Mouse (Mus musculus): ENCODE measurements at regions not wholly inside any gene's neighbourhood (a gene's known extent, or its start where the extent isn't known, plus 50 kb on each side); places are given as distances from the start of the nearest gene placed in this dataset.

DNA sequence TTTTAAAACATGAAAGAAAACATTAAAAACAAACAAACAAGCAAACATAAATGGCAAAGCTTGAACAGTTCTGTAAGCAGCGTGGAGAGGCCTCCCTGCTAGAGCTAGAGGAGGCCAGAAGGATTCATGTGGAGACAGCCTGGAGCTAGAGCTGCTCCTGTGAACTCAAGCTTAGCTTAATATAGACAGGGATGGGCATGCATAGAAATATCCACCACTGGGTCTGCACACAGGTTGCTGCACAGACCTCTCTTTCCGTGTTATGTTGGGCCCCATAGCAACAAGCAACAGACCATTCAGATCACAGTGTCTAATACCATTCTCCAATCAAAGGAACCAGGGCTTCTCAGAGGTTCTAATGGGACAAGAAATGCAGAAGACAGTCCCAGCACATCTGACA lies 122.9 kb upstream of the Magi3 start:
- DNase-seq = no peak

DNA sequence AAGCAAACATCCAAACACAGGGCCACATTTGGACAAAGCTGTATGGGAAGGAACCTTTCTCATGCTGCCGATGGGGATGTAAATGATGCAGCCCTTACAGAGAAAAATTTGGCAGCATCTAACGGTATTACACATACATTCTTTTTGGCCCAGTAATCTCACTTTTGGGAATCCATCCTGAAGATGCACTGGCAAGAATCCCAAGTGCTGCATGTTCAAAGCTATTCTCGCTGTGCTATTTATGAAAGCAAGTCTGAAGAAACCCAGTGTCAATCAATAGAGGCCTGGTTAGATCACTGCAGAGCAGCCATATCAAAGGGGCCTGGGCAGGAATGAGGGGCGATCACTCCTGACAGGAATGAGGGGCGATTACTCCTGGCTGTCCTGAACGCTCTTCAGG lies 122.0 kb upstream of the Magi3 start:
- DNase-seq = no peak

DNA sequence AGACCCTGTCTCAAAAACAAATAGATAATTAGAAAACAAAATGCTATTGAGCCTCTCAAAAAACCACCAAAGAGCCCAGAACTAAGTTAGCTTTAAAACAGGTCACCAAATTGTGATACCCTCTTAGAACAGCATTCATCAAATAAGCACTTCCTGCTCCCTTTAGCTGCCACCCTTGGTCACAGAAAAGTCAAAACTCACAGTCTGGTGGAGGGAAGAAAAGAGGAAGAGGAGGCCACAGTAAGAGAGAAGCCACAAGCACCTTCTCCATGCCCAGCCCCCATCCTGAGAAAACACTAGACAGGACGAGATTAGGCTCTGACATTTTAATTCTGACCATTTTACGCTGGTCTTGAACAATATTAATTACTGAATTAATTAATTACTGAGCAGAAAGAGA lies 120.2 kb upstream of the Magi3 start:
- no peak for DNase-seq

DNA sequence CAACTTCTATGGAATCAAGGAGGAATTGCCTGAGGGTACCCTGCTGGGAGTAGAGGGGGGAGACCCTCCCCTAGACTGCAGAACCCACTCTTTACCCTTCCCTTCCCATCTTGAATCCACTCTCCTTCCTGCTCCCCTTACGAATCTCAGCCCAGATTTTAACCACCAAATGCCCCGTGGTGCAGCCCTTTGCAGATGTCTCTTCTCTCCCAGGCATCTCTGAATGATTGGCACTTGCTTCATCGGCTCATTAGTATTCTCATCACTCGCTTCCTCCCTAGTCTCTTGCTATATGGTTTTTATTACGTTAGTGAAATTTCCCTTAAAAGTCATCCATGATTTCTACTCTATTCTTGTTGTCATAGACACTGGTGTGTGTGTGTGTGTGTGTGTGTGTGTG lies 116.7 kb upstream of the Magi3 start:
- no peak for DNase-seq

DNA sequence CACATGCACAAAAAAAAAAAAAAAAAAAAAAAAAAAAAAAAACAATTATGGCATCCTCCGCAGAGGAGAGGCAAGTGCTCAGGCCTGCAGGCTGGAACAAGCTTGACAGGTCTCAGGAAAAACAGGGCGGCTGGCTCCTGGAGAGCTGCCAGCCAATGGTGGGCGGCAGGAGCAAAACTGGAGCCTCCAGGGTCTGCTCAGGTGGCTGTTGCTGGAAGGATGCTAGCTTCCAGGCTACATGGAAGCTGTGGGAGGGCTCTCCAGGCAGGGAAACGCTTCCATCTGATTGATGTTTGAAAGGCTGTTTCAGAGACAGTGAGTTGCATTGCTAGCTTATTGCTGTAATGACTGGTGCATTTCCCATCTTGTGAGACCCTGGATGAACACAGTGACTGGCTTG lies 116.1 kb upstream of the Magi3 start:
- DNase-seq = no peak

DNA sequence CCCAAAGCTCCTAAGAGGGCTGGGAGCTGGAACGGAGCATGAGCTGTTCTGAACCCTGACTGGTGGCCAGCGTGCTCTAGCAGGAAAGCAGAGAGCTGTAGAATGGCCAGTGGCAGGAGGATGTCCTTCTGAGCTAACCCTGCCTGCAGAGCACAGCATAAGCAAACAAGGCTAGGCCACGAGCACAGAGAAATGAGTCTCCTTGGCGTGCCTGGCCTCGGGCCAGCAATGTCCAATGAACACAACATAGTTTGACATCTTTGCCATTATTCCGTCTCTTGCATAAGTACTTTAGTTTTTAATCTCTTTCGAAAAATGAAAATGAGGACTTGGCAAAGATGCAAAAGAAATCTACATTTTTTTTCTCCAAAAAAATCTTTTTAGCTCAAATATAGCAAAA lies 114.6 kb upstream of the Magi3 start:
- DNase-seq = no peak

DNA sequence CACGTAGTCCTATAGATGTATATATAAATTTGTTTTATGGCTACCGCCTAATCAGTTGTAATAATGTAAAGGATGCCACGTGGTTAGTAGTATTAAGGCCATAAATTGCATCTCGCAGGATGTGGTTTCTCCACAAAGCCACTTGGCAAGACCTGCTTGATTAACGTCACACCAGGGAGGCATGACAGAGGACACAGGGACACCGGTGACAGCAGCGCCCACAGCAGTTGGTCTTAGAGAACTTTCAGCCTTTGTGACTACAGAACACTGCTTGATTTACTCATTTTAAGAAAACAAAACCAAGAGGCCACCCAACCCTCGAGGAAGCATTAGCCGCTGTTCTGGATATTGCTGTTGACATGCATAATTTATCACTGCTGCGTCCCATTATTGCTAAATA lies 113.2 kb upstream of the Magi3 start:
- no peak for DNase-seq

DNA sequence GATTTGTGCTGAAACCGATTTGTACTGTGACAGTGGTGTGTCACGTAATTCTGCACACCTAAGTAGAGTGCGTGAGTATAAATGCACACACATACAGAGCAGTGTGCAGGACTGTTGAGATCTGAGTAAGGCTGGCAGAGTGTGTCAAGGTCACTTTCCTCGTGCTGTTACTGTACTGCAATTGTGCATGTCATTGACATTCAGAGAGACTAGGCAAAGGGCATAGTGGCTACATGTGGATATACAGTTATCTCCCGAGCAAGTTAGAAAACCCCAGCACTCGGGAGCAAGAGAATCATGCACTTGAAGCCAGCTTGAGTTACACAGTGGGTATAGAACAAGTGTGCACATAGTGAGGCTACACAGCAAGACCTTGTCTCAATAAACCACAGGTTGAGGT lies 110.5 kb upstream of the Magi3 start:
- DNase-seq = peak; percentile 22

DNA sequence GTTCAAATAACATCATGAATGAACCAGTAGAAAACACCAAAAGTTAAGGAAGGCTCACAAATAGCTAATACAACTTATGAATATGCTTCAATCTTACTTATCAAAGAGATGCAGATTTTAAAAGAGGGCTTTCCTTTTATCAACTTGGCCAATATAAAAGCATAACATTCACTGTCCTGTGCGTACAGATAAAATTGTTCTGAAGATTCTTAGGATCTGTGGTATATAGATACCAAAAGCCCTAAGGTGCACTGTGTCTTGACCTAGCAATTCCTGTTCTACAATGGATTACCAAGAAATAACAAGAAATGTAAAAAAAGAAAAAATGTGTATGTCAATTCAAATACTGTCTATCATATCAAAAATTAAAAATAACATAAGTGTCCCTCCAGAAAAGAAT lies 107.7 kb upstream of the Magi3 start:
- DNase-seq = no peak

DNA sequence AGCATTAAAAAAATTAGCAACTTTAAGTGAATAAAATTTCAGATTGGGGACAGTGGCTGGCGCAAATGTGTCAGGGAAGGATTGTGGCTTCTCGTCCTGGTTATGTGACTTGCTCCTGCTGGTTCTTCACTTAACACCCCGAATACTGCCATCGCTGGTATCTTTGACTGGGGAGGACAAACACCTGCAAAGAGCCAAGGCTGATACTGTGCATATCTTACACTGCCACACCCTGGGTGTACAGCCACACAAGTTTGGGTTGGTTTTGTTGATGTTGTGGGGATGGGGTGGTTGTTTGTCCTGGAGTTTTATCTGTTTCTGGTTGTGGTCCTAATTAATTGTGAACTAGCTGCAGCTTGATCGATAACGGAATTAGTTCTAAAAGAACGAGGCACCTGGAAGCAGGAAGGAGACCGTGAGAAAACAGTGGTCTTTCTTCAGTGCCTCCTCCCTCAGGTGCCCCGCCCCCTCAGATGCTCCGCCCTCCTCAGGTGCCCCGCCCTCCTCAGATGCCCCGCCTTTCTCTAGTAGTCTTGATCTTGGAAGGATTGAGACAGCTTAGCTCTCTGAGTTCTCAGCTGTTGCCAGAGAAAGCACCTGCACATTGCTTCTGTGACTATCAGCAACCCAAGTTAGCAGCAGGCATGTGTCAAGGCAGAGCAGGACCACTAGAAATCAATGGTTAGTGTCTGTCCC lies 107.0 kb upstream of the Magi3 start:
- DNase-seq = no peak

DNA sequence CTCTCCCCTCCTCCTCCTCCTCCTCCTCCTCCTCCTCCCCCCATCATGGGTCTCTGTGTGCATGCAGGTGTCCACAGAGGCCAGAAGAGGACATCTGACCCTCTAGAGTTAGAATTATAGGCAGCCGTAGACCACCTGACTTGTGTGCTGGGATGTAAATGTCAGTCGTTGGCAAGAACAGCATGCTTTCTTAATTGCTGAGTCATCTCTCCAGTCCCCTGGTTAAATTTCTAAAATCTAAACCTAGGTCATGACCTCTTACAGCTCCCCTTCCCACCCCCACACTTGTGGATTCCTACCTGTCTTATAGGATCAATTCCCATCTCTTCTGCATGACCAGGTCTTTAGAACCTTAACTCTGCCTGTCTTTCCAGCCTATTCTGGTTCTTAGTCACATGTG lies 102.4 kb upstream of the Magi3 start:
- no peak for DNase-seq

DNA sequence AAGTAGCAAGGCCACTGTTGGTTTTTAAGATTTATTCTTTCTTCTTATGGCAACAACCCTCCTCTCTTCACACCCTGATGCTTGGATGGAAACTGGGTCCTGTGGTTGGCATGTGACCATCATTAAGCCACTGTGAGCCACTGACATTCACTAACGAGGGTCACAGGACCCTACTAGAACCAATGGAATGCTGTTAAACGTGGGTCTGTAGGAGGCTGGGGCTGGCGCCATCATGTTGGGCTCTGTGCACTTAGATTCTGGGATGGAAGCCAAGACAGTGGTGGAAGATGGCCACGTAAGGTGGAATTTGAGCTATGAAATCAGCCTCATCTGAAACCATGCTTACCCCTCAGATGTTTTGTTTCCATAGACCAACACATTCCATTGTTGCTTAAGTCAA lies 100.2 kb upstream of the Magi3 start:
- DNase-seq = peak; percentile 21

DNA sequence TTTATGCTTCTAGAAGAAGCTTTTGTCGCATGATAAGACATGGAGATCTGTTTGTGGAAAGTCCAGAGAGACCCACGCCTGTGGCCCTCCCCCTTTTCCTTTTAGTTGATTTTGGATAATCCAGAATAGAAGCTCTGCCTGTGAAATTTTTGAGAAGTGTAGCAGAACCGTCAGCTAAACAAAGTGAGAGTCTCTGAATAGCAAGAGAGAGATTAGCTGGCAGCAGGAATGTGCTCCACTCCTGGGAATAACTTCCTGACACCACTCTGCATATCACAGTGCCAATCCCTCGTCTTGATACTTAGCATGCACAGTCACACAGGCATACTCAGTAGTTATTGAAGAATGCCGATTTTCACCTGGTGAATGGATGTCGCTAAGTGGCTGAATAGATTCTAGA lies 99.2 kb upstream of the Magi3 start:
- DNase-seq = no peak

DNA sequence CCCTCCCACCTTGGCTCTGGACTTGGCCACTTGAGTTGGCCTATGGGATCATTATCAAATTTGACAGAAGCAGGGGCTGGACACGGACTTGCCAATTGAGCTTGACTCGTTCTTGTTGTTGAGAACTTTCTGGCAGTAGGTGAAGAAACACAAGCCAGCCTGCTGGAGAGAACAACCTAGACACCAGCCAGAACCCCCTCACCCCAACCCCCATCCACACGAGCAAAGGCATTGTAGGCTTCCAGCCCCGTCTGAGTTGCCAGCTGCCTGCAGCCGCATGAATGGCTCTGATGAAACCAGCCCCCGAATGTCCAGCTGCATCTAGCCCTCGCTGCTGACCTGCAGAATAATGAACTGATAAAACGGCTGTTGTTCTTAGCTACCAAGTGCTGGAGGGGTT lies 98.7 kb upstream of the Magi3 start:
- DNase-seq = no peak

DNA sequence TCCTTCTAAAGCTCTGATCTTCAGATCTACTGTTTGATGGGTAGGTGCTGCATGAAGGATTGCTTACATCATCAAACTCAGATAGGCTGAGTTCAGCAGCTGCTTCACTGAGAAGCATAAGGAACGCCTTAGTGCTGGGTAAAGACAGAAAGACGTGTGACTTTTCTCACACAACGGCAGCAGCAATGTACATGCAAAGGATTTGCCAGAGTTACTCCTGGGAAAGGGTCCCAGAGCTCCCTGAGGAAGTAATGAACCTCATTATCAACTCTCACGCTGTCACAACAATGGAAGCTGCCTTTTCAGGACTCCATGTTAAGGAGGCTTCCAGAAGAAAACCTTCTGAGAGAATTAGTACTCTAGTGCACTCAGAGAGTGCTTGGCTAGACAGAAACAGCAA lies 97.4 kb upstream of the Magi3 start:
- no peak for DNase-seq

DNA sequence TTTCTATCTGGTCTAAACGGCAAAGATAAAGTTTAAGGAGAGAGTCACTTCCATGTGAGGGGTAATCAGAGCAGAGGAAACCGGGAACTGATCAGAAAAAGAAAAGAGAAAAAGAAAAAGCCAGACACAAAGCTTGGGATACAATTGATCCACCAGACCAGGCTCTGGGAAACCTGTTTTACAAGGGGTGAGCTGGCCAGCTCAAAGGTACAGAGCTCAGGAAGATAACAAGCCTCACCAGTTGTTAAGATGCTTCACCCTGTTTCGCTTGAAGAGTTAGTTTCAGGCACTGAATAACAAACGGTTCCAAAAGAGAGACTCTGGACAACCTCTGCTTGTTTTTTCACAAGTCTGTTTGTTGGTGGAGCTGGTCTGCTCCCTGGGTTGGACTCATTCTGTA lies 92.9 kb upstream of the Magi3 start:
- no peak for DNase-seq

DNA sequence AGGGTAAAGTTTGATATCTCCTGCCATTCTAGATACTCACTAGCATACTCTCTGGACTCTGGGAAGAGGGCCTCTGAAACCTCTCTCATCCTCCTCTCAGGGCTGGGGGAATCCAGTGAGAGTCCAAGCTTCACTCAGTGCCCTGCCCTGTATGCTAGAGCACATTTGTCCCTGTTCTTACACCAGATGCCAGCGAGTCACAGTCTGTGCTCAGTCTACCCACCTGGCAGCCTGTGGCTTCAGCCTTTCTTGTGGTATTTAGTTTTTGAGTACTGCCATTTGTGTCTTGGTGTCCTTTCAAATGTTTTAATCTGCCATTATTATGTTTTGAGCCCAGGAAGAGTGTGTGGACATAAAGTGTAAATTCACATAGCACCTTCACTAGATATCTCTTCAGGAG lies 86.8 kb upstream of the Magi3 start:
- DNase-seq = no peak

DNA sequence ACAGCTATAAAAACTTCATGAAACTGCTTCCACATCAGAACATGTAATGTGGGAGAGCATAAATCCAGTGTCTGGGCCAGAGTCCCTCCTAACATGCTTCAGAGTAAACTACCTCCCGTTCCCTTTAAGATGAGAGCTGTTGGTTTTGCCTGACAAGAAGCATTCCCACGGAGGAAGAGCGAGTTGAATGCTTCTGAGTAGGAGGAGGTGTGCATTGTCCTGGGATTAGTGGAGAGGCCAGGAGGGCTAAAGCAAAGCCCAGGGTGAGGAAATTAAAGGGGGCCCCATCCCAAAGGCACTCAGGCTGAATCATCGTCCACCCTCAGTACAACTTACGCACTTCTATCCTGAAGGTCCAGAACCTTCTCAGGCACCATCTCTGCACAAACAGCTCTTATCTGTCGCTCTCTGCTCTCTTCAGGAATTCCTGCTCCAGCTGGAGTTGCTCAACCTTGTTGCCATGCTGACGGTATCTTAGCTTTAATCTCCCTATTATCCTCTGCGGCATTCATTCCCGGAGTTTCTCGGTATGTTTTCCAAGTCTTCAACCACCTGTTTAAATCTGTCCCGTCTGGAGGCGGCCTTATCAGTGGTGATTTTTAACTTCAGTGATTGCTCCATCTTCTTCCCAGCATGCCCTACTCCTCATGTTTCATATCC lies 85.9 kb upstream of the Magi3 start:
- DNase-seq = no peak

DNA sequence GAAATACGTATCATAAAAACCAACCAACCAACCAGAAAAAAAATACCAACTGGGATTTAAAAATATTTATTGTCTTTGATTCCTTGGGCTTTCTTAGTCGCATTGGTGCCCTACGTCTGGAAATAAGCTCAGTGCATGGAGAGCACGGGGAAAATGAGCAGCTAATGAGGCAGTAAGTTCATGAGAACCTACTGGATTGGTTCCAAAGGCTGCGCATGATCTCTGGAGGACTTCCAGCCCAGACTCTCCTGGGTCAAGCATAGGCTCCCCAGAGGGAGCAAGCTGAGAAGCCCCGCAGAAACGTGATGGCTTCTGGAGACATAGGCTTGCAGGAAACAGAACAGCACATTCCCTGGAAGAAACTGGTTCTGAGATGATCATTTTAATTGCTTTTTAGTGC lies 83.4 kb upstream of the Magi3 start:
- peak; percentile 83 for DNase-seq

DNA sequence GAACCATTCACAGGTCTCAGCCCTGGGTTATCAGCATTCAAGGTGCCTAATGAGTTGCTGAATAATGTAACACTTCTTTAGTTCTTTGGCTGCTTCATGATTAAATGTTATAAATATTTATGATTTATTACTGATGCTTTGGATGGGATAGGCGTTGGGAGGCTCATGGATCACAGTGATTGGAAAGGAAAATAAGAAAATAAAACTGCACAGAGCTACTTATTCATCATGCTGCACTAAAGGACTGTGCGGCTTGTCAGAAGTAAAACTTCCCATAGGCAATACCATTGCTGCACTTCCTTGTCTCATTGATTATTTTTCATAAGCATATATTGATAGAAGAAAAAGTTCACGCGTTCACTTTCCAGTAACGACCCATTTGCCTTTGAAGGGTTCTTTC lies 80.0 kb upstream of the Magi3 start:
- DNase-seq = no peak

DNA sequence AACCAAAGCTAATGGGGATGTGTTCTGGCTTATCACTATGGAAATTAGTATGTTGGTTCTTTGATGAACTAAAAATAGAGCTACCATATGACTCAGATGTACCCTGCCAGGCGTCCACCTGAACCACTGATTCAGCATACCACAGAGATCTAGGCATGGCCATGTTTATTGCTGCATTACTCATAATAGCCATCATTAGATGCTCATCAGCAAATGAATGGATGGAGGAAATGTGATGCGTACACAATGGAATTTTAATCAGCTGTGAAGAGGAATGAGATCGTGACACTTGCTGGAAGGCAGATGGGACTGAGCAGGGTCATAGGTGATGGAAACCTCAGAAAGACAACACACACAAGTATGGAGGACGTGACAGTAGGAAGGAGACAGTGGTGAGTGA lies 78.7 kb upstream of the Magi3 start:
- DNase-seq = no peak

DNA sequence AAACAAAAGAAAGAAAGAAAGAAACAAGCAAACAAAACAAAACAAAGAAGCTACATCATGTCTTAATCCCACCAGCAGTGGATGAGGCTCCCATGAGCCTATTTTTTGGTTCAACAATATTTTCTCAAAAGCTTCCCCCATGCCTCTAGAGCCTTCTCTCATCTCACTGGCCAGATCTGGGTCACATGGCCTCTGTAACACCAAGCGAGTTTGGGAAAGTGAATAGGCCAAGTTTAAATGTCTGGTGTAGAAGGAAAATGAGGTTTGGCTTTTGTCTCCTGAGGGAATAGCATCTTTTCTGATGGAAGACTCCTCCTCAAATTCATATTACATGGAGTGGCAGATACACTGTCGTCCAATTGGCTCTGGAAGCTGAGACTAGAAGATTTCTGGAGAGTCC lies 78.2 kb upstream of the Magi3 start:
- DNase-seq = no peak

DNA sequence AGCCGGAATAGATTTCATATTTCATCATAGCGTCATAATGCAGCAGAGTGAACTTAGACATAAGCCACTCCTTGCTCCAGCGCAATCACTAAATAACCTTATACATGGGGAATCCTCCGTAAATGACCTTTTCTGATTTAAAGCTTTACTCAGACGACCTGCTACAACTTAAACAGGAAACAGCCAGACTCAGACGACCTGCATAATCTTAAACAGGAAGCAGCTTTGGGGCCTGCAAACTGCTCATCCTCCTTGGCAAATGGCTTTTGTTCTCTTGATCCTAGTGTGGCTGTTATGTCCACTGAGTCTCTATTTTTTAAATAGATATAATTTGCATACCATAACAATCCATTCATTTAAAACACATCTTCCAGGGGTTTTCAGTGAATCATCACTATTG lies 76.9 kb upstream of the Magi3 start:
- DNase-seq = no peak

DNA sequence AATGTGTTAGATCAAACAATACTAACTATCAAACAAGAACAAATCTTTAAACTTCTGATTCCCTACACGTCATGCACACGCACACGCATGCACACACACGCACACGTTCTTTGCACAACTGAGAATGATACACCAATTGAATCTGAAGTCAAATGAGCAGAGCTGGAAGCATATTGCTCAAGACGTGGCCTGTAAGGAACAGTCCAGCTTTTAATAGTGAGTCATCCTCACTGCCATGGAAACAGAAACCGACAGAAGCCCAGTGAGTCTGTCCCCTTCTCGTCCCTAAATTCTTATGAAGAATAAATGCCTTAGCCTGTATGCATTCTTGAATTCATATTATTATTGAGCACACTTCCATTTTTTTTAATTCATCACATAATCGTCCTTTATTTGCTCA lies 75.7 kb upstream of the Magi3 start:
- DNase-seq = no peak

DNA sequence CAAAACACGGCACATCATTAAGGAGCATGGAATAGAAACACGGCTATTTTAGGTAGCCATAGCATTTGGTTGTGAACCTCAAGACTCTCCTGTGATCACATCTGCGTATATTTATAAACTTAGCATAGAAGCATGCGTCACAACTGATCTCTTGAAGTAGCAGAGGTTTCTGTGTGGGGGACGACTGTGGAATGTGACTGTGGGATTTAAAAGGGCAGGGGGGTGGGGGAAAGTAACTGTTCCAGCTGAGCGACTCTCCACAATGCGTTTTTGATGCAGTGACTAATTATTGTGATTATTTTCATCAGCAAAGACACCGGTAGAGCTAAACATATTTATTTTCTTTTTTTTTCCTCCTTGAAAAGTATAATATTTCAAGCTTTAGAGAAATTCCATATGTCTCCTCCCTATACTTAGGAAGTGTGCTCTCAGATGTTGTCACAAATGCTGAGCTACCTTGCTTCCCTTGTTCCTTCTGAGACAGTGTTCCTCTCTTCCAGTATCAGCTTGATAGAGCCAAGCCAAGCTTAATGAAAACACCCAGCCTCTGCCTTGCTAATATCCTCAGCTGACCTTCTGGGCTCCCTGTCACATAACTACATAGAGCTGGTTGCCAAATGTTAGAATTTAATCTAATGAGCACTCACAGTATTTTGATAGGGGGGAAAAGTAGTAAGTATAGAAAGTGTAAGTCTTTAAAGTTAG lies 75.0 kb upstream of the Magi3 start:
- DNase-seq = no peak
